Mouse (Mus musculus): ENCODE results near the gene Vmn1r88. TPM values are rescaled to one million over a fixed set of nuclear protein-coding genes. Genes with fewer than 3 reads are reported as not detected.

Gene Vmn1r88
- total and polyA plus RNA-seq, 3 experiments: 0.07 to 0.34 TPM; not detected in 1

GRCm38 (mm10) chr7:13131856-13132255 is 27.5 kb upstream of the Vmn1r88 start:
- dilution Hi-C loops (cut with MboI; ENCODE audit: extremely low pct_ligation_motif_present, extremely low pct_unique_long_range_greater_than_20kb, low sequenced_read_pairs): no loop called here
- H3K27ac ChIP-seq (ENCODE audit: insufficient read depth, low read depth): no peak overlapping the region
- DNase-seq (ENCODE audit: extremely low read depth): no peak
- TF ChIP-seq JUN (IDR thresholded peaks at IDR 0.05; ENCODE audit: insufficient read depth, low read depth, low read length): no peak
- no peak for TF ChIP-seq RAD21 (IDR thresholded peaks at IDR 0.05; ENCODE audit: low read depth, low read length)
- TF ChIP-seq BHLHE40 (IDR thresholded peaks at IDR 0.05; ENCODE audit: low read depth, low read length): no peak
- TF ChIP-seq GABPA (IDR thresholded peaks at IDR 0.05; ENCODE audit: insufficient replicate concordance, low read depth, low read length): no peak
- no peak for TF ChIP-seq POLR2A (IDR thresholded peaks at IDR 0.05; ENCODE audit: low read depth, low read length)
- TF ChIP-seq MAZ (IDR thresholded peaks at IDR 0.05; ENCODE audit: low read depth, low read length): no peak
- TF ChIP-seq ZC3H11A (IDR thresholded peaks at IDR 0.05; ENCODE audit: low read depth, low read length): no peak
- no peak for TF ChIP-seq ZNF384 (IDR thresholded peaks at IDR 0.05; ENCODE audit: low read depth, low read length)
- TF ChIP-seq KAT2A (IDR thresholded peaks at IDR 0.05; ENCODE audit: insufficient replicate concordance, low read length): no peak
- TF ChIP-seq POLR2AphosphoS2 (IDR thresholded peaks at IDR 0.05; ENCODE audit: low read depth, low read length): no peak
- no peaks in the 10 kb centered on the region for H3K4me1 ChIP-seq (ENCODE audit: control insufficient read depth in 1 of 2, insufficient read depth in 2 of 2)
- H3K79me2 ChIP-seq (replicated peaks; ENCODE audit: control insufficient read depth, extremely low read depth, insufficient read depth, poor library complexity, severe bottlenecking): no peaks in the 10 kb centered on the region
- no peak overlapping the region for H3K9ac ChIP-seq (ENCODE audit: insufficient read depth, low read depth)
- no peaks in the 10 kb centered on the region for H3K9me3 ChIP-seq (replicated peaks; ENCODE audit: low read length)
- in situ Hi-C loops (cut with MboI; ENCODE audit: low pct_ligation_motif_present, low pct_unique_long_range_greater_than_20kb, low sequenced_read_pairs): no loop called here
- H3K36me3 ChIP-seq (replicated peaks in 1 of 2; ENCODE audit: control insufficient read depth in 1 of 2, insufficient read depth in 1 of 2, low read length in 1 of 2): no peaks in the 10 kb centered on the region
- H3K27me3 ChIP-seq (replicated peaks): peaks cover 40% of the 10 kb centered on the region
- no peak overlapping the region for H3K4me2 ChIP-seq (ENCODE audit: insufficient read depth, low read depth, poor library complexity, severe bottlenecking)
- no peak overlapping the region for H3K4me3 ChIP-seq (replicated peaks in 1 of 3; ENCODE audit: low read depth in 2 of 3, low read length in 2 of 3, poor library complexity in 1 of 3)

GRCm38 (mm10) chr7:13137340-13137739 is 22.0 kb upstream of the Vmn1r88 start:
- no peaks in the 10 kb centered on the region for H3K4me1 ChIP-seq (ENCODE audit: control insufficient read depth in 1 of 2, insufficient read depth in 2 of 2)
- DNase-seq (ENCODE audit: extremely low read depth): no peak
- no peak overlapping the region for H3K9ac ChIP-seq (ENCODE audit: insufficient read depth, low read depth)
- no peaks in the 10 kb centered on the region for H3K79me2 ChIP-seq (replicated peaks; ENCODE audit: control insufficient read depth, extremely low read depth, insufficient read depth, poor library complexity, severe bottlenecking)
- H3K27me3 ChIP-seq (replicated peaks): peaks cover 52% of the 10 kb centered on the region
- in situ Hi-C loops (cut with MboI; ENCODE audit: low pct_ligation_motif_present, low pct_unique_long_range_greater_than_20kb, low sequenced_read_pairs): no loop called here
- dilution Hi-C loops (cut with MboI; ENCODE audit: extremely low pct_ligation_motif_present, extremely low pct_unique_long_range_greater_than_20kb, low sequenced_read_pairs): no loop called here
- no peak for TF ChIP-seq POLR2AphosphoS2 (IDR thresholded peaks at IDR 0.05; ENCODE audit: low read depth, low read length)
- TF ChIP-seq ZC3H11A (IDR thresholded peaks at IDR 0.05; ENCODE audit: low read depth, low read length): no peak
- H3K4me3 ChIP-seq (replicated peaks in 1 of 3; ENCODE audit: low read depth in 2 of 3, low read length in 2 of 3, poor library complexity in 1 of 3): no peak overlapping the region
- H3K27ac ChIP-seq (ENCODE audit: insufficient read depth, low read depth): no peak overlapping the region
- no peaks in the 10 kb centered on the region for H3K9me3 ChIP-seq (replicated peaks; ENCODE audit: low read length)
- no peaks in the 10 kb centered on the region for H3K36me3 ChIP-seq (replicated peaks in 1 of 2; ENCODE audit: control insufficient read depth in 1 of 2, insufficient read depth in 1 of 2, low read length in 1 of 2)
- H3K4me2 ChIP-seq (ENCODE audit: insufficient read depth, low read depth, poor library complexity, severe bottlenecking): no peak overlapping the region

GRCm38 (mm10) chr7:13140057-13140456 is 19.3 kb upstream of the Vmn1r88 start, which contains the start of gene Vmn1r87:
TSS of gene Vmn1r87 (minus strand) at chr7:13140157.
- in situ Hi-C loops (cut with MboI; ENCODE audit: low pct_ligation_motif_present, low pct_unique_long_range_greater_than_20kb, low sequenced_read_pairs): no loop called here
- dilution Hi-C loops (cut with MboI; ENCODE audit: extremely low pct_ligation_motif_present, extremely low pct_unique_long_range_greater_than_20kb, low sequenced_read_pairs): no loop called here
- no peak for DNase-seq (ENCODE audit: extremely low read depth)

More at GRCm38 (mm10) chr7:13140057-13140456, 19.3 kb upstream of the Vmn1r88 start, which contains the start of gene Vmn1r87:
- no peaks in the 10 kb centered on the region for H3K4me1 ChIP-seq (ENCODE audit: control insufficient read depth in 1 of 2, insufficient read depth in 2 of 2)
- H3K9ac ChIP-seq (ENCODE audit: insufficient read depth, low read depth): no peak within 1 kb of the TSS
- H3K4me2 ChIP-seq (ENCODE audit: insufficient read depth, low read depth, poor library complexity, severe bottlenecking): no peak within 1 kb of the TSS
- no peaks in the 10 kb centered on the region for H3K36me3 ChIP-seq (replicated peaks in 1 of 2; ENCODE audit: control insufficient read depth in 1 of 2, insufficient read depth in 1 of 2, low read length in 1 of 2)
- no peak within 1 kb of the TSS for H3K27ac ChIP-seq (ENCODE audit: insufficient read depth, low read depth)
- H3K4me3 ChIP-seq (replicated peaks in 1 of 3; ENCODE audit: low read depth in 2 of 3, low read length in 2 of 3, poor library complexity in 1 of 3): no peak within 1 kb of the TSS
- no peaks in the 10 kb centered on the region for H3K9me3 ChIP-seq (replicated peaks; ENCODE audit: low read length)
- peaks cover 39% of the 10 kb centered on the region for H3K27me3 ChIP-seq (replicated peaks)
- TF ChIP-seq NRF1 (IDR thresholded peaks at IDR 0.05; ENCODE audit: low read depth, low read length): no peak
- no peak for TF ChIP-seq GABPA (IDR thresholded peaks at IDR 0.05; ENCODE audit: insufficient replicate concordance, low read depth, low read length)
- no peak for TF ChIP-seq JUND (conservative IDR thresholded peaks at IDR 0.05; ENCODE audit: low read depth, low read length)
- no peak for TF ChIP-seq NELFE (IDR thresholded peaks at IDR 0.05; ENCODE audit: low read depth, low read length)
- no peak for TF ChIP-seq EP300 (IDR thresholded peaks at IDR 0.05; ENCODE audit: low read length)
- TF ChIP-seq HCFC1 (IDR thresholded peaks at IDR 0.05; ENCODE audit: low read depth, low read length): no peak
- TF ChIP-seq TBP (conservative IDR thresholded peaks at IDR 0.05; ENCODE audit: low read depth, low read length): no peak
- no peak for TF ChIP-seq SMC3 (IDR thresholded peaks at IDR 0.05; ENCODE audit: low read depth, low read length)
- no peak for TF ChIP-seq RCOR1 (conservative IDR thresholded peaks at IDR 0.05; ENCODE audit: low read depth, low read length)
- TF ChIP-seq POLR2A (IDR thresholded peaks at IDR 0.05; ENCODE audit: low read depth, low read length): no peak
- TF ChIP-seq MEF2A (IDR thresholded peaks at IDR 0.05; ENCODE audit: borderline replicate concordance, low read depth, low read length): no peak
- TF ChIP-seq ZC3H11A (IDR thresholded peaks at IDR 0.05; ENCODE audit: low read depth, low read length): no peak
- TF ChIP-seq KAT2A (IDR thresholded peaks at IDR 0.05; ENCODE audit: insufficient replicate concordance, low read length): no peak
- no peak for TF ChIP-seq MAX (IDR thresholded peaks at IDR 0.05; ENCODE audit: low read length)
- TF ChIP-seq PAX5 (IDR thresholded peaks at IDR 0.05; ENCODE audit: low read length): no peak
- no peaks in the 10 kb centered on the region for H3K79me2 ChIP-seq (replicated peaks; ENCODE audit: control insufficient read depth, extremely low read depth, insufficient read depth, poor library complexity, severe bottlenecking)
